Mouse (Mus musculus) kidney, postnatal 10 days (tissue): ENCODE data around the gene Acbd4.

ENCODE experiments used
- DNase-seq: peaks from one replicate; pipeline ENCODE4 v3.0.0; 2021; ENCODE audit warnings: mixed read lengths

Gene Acbd4

GRCm38 (mm10) chr11:103101481-103101865 is at the start of gene Acbd4, which contains the start of gene Plcd3:
Acbd4 (plus strand) TSS chr11:103101682.
Plcd3 (minus strand) TSS chr11:103101658.
- DNase-seq = peak; percentile 92

- DNase-seq = no peak
These were observed 49.4 kb upstream of the Acbd4 start for GRCm38 (mm10) chr11:103052078-103052477.

- DNase-seq = no peak
These were observed 48.0 kb upstream of the Acbd4 start for GRCm38 (mm10) chr11:103053191-103054076.

- peak; percentile 87 for DNase-seq
These were observed 46.7 kb upstream of the Acbd4 start for GRCm38 (mm10) chr11:103054798-103055197.

- DNase-seq = no peak
These were observed 44.8 kb upstream of the Acbd4 start for GRCm38 (mm10) chr11:103056636-103057035.

GRCm38 (mm10) chr11:103058499-103059085 is 42.9 kb upstream of the Acbd4 start:
- no peak for DNase-seq

GRCm38 (mm10) chr11:103066191-103067050 is 35.1 kb upstream of the Acbd4 start:
- DNase-seq = no peak

- no peak for DNase-seq
These were observed 34.5 kb upstream of the Acbd4 start for GRCm38 (mm10) chr11:103067051-103067361.

GRCm38 (mm10) chr11:103067457-103068001 is 34.0 kb upstream of the Acbd4 start:
- DNase-seq = peak; percentile 18

- no peak for DNase-seq
These were observed 33.2 kb upstream of the Acbd4 start for GRCm38 (mm10) chr11:103068272-103068671.

GRCm38 (mm10) chr11:103068884-103069283 is 32.6 kb upstream of the Acbd4 start:
- no peak for DNase-seq

GRCm38 (mm10) chr11:103069731-103070130 is 31.8 kb upstream of the Acbd4 start:
- no peak for DNase-seq

GRCm38 (mm10) chr11:103070322-103070880 is 31.1 kb upstream of the Acbd4 start:
- no peak for DNase-seq

GRCm38 (mm10) chr11:103073671-103074070 is 27.8 kb upstream of the Acbd4 start:
- no peak for DNase-seq

GRCm38 (mm10) chr11:103074121-103074650 is 27.3 kb upstream of the Acbd4 start:
- no peak for DNase-seq

- DNase-seq = no peak
These were observed 26.6 kb upstream of the Acbd4 start for GRCm38 (mm10) chr11:103074796-103075323.

GRCm38 (mm10) chr11:103076010-103076409 is 25.5 kb upstream of the Acbd4 start:
- DNase-seq = no peak

- no peak for DNase-seq
These were observed 24.9 kb upstream of the Acbd4 start for GRCm38 (mm10) chr11:103076581-103076980.

GRCm38 (mm10) chr11:103078131-103078530 is 23.4 kb upstream of the Acbd4 start:
- DNase-seq = no peak

GRCm38 (mm10) chr11:103080323-103081091 is 21.0 kb upstream of the Acbd4 start:
- DNase-seq = no peak

GRCm38 (mm10) chr11:103081631-103082030 is 19.9 kb upstream of the Acbd4 start:
- no peak for DNase-seq
